Mouse (Mus musculus) thymus, postnatal 10 days (tissue): ENCODE results near the gene Farp1.
"Not testable (repeated sequence)": the region's sequence is repeated elsewhere in the genome, so short reads cannot be mapped to it uniquely, and the experiment has no call there.

ENCODE experiments used
- DNase-seq, 2 experiments: peaks; one replicate each; pipeline ENCODE4 v3.0.0; 2021; ENCODE audit warnings: low spot score in 2 of 2

Gene Farp1

DNA sequence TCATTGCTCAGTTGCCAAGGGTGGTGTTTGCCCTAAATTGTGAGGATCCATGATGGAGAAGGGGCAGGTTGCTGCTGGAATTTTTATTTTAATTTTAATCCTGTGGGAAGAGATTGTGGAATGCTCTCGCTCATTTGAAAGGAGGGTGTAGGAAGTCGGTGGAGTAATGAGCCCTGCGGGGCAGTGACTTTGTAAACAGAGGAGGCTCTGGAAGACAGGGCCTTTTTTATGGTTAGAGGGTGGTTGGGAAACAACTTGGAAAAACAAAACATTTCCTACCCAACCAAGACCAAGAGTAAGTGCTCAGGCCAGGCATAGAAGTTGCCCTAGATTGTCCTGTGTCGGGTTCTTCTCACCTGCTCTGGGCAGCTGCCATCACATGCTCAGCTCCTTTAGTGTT is 146.8 kb downstream of the Farp1 start:
- no peak for DNase-seq

DNA sequence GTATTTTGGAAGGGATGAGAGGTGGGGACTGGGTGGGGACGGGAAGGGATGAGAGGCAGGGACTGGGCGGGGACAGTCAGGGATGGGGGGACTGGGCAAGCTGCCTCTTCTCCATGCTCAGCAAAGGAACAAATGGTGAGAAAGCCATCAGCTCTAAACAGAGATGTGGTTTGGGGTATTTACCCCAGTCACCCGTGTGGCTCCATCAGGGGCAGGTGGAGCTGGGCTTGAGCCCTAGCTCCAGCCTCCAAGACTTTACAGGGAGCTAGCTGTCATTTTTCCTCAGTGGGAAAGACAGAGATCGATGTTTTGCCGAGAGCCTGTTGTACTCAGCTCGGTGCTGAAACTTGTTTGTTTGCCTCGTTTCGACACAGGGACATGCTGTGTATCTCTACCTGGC is 148.0 kb downstream of the Farp1 start:
- DNase-seq: no peak

DNA sequence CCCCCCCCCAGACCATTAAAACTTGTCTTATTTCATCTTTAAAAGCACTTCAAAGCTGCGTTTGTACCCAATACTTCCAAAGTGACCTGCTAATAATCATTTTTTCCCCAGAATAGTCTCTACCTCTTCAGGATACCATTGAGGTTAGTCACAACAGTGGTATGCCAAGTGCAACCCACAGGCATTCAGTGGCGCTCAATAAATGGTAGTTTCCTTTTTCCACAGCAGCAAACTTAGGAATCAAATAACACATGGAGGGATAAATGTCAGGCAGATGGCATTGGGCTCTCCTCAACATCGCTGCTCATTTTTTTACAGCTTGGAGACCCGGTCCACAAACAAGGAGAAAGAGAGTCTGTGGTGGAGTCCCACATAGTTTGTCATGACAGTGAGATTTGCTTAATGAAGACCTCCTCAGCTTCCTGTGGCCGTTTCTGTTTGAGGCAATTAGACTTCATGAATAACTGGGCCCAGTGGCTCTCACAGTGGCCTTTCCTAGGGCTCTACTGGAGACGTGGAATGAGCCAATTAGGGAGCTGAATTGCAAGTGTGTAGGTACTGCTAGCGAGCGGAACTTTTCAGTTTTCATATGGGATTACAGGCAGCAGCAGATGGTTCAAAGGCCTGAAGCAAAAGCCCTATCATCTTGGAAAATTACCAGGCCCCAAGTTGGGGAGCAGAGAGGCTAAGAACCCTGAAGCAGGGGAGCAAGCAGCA is 148.6 kb downstream of the Farp1 start:
- no peak for DNase-seq

DNA sequence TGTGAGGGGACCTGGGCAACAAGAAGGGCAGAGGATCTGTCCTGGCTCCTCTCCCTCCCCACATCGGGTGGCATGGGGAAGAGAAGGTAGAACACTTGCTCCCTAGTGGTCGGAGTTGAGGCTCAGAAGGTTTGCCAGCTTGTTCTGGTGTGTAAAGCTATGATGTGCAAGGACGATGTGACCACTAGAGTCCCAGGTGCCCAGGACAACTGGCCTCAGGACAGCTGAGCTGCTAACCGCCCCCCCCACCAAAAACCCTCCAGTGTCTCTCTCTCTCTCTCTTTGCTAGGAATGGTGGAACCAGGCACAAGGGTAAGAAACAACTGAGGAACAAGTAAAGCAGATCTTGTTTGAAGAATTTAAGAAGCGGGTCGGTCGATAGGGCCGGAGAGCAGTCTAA is 149.4 kb downstream of the Farp1 start:
- no peak for DNase-seq

DNA sequence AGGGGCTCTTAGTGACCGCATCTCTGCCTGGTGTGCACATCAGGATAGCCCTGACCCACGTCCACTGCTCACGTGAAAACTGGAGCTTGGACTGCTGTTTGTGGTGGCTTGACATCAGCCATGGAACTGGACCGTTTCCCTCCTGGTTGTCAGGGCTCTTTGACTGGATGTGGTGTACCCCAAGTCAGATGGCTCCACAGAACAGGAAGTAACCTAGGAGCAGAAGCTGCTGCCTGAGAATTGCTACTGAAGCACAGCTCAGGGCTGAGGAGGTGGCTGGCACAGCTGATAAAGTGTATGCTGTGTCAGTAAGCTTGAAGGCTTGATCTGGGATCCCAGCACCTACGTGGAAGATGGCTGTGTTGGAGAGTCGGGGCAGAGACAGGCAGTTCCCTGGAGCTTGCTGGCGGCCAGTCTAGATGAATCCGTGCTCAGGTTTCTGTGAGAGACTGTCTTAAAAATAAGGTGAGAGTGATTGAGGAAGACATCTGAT is 151.4 kb downstream of the Farp1 start:
- no peak for DNase-seq

DNA sequence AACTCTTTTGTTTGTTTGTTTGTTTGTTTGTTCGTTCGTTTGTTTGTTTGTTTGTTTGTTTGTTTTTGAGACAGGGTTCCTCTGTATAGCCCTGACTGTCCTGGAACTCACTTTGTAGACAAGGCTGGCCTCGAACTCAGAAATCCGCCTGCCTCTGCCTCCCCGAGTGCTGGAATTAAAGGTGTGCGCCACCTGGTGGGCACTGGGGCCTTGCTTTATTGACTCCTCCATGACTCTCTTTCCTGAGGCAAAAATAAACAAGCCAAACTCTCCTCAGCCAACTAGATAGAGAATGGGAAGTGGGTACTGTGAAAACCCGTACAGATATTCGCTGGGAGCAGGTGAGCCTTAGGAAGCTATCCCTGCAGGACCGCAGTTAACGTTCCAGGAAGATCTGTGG is 154.8 kb downstream of the Farp1 start:
- not testable (repeated sequence) for DNase-seq

DNA sequence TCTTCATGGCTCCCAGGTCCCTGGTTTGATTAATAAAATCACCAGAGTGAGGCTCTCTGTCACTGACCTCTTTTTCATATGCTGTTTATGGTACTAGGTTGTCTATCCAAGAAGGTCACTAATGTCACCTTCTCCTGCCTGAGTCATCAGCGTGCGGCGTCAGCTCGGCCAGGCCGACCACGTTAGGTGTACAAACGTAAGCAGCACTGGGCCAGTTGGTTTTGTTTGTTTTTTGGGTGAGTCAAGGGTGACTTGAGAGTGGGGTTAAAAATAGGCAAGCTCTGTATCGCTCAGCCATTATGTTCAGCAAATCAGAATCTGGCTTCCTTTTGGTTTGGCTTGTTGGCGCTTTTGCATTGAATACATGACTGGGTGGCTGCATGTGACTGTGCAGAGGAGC is 155.4 kb downstream of the Farp1 start:
- no peak for DNase-seq

DNA sequence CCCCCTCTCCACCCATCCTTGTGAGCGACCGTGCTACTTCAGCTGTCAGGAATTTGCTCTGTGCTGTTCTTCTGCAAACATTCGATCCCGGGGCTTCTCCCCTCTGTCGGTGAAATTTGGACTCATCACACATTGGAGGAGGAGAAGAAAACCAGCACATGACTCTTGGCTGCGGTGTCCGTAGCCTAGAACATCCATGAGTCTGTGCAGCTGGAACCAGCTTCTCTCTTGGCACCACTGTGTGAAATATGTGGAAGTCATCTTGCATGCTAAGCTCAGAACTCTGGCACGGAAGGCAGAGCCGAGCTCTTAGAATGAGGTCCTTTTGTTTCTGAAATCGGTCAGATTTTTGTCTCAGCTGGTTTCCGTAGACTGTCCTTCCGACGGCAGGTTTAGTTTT is 156.7 kb downstream of the Farp1 start:
- DNase-seq: no peak

DNA sequence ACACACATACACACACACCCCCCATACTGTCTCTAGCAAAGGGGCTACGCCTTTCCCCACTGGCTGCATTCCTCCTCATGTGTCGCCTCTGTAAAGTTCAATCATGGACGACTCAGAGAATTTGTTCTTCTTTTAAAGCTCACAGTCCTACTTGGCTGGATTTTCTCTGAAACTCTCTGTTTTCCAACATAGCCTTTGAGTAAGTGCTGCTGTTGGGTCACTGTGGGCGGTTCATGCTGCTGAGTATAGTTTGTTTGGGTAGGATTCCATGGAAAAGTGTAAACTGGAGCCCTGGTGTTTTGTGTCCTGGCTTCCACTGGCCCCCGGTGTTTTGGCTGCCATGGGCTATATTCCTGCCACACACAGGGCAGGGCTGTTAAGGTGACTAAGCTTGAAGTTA is 157.4 kb downstream of the Farp1 start:
- DNase-seq: no peak

DNA sequence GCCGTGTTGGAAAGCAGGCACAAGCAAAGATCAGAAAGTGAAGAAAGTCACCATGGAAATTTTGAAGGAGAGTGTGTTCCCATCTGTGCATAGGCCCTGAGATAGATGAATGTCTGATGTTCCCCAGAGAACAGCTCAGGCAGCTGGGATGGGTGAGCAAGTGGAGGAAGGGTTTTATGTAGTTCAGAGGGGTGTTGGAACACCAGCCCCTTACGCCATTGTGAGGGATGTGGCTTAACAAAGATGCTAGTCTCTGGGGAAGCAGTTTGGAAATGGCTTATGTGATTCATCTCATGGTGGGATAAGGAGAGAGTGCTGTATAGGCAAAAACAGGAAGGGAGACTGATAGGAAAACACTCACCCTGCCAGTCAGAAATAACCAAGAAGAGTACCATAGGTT is 159.0 kb downstream of the Farp1 start:
- DNase-seq: no peak

DNA sequence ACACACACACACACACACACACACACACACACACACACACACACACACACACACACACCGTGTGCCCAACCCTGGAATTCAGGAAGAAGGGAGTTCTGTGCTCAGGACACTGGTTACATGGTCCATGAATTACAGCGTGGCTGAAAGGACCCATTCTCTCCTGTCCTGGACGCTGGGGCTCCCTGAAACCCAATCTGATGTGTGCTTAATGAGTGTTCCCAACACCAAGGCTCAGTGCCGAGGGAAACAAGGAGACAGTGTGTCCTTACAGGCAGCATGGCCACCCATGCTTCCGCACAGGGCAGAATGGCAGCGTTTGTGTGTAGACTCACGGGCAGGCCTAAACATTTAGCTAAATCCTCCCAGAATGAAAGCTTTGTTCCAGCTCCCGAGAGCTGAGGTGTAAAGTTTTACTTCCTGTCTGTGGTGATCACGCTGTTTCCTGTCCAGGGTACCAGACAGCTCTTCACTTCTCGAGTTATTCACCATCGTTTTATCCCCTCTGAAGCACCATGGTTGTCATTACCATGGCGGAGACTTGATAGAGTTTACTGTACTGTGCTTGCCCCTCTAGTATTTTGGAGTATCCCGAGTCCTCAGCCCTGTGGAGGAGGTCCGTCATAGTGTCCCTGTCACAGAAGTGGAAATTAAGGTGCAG is 164.0 kb downstream of the Farp1 start:
- no peak for DNase-seq

DNA sequence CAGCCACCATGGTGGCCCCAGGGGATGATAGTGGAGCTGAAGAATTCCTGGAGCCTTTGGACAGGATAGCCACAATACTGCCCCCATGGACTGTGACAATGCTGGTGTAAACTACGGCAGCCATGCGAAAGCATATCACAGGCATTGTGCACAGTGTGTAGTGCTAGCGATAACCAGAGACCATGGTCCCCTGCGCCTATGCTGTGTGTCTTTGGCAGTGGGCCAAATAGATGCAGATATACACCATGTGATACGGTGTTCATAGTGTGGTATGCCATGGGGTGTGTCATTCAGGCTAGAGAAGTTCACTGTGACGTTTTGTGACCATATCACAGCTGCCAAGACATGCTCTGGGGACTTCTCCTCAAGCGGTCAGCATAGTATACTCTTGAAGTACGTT is 164.8 kb downstream of the Farp1 start:
- DNase-seq: no peak

DNA sequence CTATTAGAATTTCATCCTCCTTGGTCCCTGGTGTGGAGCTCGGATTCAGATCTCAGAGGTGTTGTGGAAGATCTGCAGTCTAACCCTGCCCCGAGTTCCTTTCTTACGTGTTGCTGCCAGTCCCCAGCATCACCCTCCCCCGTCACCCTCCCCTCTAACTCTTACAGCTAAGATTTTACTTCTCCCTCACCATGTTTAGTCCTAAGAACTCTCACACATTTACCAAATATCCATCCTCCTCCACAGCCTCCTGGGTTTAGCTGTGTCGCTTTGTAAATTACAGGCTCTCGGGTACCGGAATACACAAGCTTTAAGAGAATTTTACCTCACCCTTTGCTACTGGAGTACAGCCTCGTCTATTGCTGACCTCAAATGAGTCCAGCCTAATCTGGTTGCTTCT is 165.4 kb downstream of the Farp1 start:
- DNase-seq: no peak

DNA sequence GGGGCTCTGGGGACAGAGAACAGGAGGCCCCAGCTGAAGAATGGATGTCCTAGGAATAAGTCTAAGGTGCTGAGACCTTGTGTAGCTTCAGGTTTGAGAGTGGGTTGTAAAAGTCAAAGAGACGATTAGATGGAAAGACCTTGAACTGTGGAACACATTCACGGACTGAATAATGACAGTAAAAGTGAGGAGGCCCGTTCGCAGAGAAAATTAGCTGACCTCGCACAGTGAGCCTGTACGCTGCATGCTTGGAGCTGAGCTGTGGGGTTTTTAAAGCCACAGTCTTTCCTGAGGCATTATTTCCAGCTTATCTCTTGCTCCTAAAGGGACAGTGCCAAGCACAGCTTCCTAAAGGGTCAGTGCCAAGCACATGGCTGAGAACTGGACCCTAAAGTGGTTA is 166.2 kb downstream of the Farp1 start:
- DNase-seq: no peak

DNA sequence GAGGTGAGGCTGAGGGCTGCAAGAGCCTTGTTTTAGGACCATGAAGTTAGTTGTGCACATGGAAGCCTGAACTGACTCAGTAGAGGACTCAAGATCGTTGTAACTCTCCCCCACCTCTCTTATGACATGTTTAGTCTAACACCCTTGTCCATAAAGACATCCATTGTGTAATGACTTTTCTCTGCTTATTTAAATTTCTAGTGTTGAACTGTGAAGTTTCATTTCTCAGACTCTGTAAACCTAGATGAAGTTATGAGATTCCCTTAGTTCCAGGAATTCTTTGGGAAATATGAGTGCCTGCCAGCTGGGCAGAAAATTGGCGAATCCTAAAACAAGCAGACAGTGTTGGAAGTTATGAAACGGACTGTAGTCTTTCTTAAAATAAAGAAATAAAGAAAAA is 170.5 kb downstream of the Farp1 start:
- no peak for DNase-seq

DNA sequence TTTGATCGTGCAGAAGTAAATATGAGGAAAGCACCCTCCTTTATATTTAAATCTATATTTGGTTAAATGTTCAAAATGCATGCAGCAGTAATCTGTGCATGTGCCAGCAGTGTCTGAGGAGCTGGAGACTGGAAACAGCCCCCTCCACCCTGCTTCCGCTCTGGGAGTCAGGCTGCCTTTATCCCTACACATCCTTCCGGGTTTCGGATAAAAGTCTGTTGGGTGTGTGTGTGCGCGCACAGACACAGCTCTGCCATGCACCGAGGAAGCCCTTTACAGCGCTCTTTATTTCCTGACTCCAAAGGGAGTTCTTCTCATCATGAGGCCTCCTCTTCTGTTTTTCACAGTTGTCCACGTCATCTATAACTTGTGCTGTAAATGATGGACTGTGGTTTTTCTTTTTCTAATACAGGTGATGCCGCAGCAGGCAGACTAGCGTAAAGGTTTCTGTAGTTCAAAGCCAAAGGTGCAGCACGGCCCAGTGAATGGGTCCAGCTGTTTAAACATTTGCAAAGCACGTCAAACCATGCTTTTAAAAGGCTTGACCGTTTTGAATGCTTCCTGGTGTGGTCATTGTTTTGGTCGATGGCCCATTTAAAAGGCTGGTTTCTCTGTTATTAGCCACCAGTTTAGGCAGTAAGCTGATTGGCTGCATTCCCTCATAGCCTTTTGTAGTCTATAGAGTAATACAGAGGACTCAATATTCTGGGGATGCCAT is 172.6 kb downstream of the Farp1 start:
- DNase-seq: no peak

DNA sequence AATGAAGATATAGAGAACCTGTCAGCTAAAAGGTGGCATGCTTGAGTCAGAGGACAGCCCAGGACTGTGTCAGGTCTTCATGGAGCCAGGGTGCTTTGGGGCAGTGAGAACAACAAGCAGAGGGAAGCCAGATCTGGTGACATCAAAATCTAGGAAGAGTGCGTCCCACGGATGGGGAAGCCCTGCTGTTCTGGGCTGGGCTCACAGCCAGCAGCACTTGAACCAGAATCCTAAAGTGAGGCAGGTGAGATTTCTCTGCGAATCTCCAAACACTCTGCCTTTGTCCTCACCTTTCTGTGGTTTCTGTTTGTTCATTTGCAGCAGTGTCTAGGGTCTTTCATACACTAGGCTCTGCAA is 173.1 kb downstream of the Farp1 start:
- DNase-seq: no peak

DNA sequence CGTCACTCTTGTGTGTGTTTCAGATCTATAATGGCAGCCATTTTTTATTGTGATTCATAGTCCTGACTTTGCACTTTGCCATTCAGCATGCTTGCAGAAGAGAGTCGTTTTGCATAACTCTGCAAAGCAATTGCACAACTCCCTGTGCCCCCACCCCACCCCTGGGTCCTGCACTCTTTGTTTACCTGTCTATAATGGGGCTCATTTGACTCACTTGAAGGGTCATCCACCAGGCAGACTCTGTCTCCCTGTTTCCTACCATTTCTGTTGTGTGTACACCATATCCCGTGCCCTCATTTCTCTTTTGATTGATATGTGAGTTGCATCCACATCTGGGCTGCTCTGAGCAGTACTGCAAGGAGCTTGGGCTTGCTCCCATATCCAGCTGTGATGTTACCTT is 175.3 kb downstream of the Farp1 start:
- no peak for DNase-seq

DNA sequence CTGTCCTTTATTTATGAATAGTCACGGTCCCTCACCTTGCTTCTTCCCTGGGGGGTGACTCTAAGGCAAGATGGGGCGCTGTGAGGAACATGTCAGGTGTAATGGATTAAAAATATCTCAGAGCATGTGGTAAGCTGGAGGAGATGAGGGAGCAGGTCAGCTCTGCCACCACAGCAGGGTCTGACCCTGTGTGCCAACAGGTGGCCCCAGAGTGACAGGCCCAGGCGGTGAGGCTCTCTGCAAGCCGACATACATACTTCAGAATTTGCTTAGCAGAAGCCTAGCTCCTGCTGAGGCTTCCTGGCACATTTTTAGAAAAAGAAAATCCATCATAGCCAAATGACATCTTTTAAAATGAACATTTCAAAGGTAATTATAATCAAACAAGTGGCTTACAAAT is 178.7 kb downstream of the Farp1 start:
- no peak for DNase-seq

DNA sequence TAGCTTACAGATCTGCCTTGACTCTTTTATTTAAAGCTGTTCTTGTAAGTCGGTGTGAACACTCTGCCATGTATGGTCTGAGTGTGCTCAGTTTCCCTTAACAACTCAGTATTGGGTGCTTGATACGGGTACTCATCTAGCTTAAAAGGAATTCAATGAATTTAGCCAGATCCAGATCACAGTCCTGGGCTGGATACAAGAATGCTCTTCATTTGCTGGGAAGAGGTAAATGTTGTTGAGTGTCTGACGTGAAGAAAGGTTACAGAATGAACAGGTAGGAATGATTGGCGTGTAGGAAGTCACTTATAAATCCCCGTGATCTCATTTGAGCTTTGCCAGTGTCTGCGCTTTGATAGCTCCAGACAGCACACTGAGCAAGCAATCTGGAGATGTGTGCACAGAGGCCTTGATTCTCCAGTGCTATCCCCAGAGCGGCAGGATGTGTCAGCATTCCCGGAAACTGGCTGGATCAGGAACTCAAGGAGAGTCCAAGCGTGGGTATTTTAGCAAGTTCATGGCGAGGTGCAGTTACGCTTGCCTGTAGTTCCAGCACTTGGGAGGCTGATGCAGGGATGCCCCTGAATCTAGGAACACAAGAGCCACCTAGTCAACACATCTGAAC is 179.7 kb downstream of the Farp1 start:
- DNase-seq: no peak

DNA sequence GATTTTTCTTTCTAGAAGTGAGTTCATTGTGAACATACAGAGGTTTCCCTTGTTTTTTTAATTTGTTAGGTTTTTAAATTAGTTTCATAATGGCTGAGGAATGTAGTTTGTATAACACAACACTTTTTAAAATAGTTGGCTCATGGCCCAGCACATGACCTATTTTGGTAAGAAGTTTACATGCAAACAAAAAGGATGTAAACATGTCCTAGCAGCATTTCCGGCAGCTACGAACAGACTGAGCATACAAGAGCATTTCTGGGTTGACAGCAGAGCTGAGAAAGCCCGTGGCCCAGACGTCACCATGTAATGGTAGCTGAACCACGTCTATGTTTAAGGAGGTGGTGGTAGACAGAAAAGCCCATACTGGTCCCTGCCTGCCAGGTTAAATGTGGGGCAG is 180.8 kb downstream of the Farp1 start:
- no peak for DNase-seq

DNA sequence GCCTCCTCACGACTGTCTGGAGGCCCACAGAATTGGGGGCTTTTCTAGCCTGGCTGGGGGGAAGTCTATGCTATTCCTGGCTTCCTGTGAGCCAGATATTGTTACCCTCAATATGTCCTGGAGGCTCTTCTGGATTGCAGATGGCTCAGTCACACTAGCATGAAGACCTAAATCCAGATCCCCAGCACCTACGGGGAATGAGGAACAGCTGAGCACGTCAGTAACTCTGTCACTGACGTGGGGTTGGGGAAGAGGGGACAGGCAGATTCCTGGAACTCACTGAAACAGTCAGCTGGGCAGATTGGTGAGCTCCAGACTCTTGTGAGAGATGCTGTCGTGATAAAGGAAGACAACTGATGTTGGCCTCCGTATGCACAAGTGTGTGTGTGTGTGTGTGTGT is 181.7 kb downstream of the Farp1 start:
- DNase-seq: no peak

DNA sequence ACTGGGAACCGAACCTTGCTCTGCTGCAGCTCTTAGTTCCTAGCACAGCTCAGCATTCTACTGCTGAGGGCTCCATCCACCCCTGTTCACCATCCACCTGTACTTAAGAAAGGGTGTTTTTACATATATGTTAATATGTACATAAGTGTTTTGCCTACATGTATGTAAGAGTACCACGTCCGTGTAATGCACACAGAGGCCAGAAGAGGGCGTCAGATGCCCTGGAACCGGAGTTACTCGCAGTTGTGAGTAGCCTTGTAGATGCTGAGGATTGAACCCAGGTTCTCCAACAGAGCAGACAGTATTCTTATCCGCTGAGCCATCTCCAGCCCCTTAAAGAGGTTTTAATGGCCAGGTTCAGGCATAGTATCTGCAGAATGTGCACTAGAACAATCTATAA is 183.6 kb downstream of the Farp1 start:
- DNase-seq: peak in 1 of 2 experiments; percentile 9
